Mouse (Mus musculus) myocyte (in vitro differentiated cells): ENCODE measurements around the gene Olfr718-ps1.

Experiments used
- CEBPB ChIP-seq: IDR thresholded peaks from 2 replicates; pipeline ENCODE4 v1.6.1; 2011; ENCODE audit warnings: mild to moderate bottlenecking, moderate library complexity; ENCODE audit not compliant: poor library complexity, insufficient read depth, severe bottlenecking
- E2F4 ChIP-seq: IDR thresholded peaks from one replicate; pipeline ENCODE4 v1.6.1; 2011; ENCODE audit warnings: mild to moderate bottlenecking, control low read depth, moderate library complexity; ENCODE audit not compliant: insufficient read depth
- MAX ChIP-seq: IDR thresholded peaks from one replicate; pipeline ENCODE4 v1.6.1; 2011; ENCODE audit warnings: low read depth, mild to moderate bottlenecking, control low read depth
- MYOD1 ChIP-seq, 3 experiments: IDR thresholded peaks; one replicate each; pipeline ENCODE4 v1.6.1; 2011; ENCODE audit warnings: control low read depth in 2 of 3, low read depth in 2 of 3, mild to moderate bottlenecking in 2 of 3, moderate library complexity in 1 of 3; ENCODE audit not compliant: insufficient read length in 2 of 3, control insufficient read depth in 1 of 3
- MYOG ChIP-seq, 3 experiments: IDR thresholded peaks; one replicate each; pipeline ENCODE4 v1.6.1; 2011; ENCODE audit warnings: control low read depth in 2 of 3, low read depth in 2 of 3, mild to moderate bottlenecking in 2 of 3; ENCODE audit not compliant: insufficient read length in 2 of 3, control insufficient read depth in 1 of 3, insufficient read depth in 1 of 3
- POLR2A ChIP-seq: IDR thresholded peaks from one replicate; pipeline ENCODE4 v1.6.1; 2011; ENCODE audit warnings: low read depth, mild to moderate bottlenecking, control low read depth, moderate library complexity; ENCODE audit not compliant: insufficient read length
- POLR2AphosphoS2 ChIP-seq: IDR thresholded peaks from one replicate; pipeline ENCODE4 v1.6.1; 2011; ENCODE audit warnings: low read depth, control low read depth; ENCODE audit not compliant: insufficient read length
- REST ChIP-seq: IDR thresholded peaks from one replicate; pipeline ENCODE4 v1.6.1; 2011; ENCODE audit warnings: mild to moderate bottlenecking, control low read depth, moderate library complexity; ENCODE audit not compliant: insufficient read depth, insufficient read length
- SRF ChIP-seq: IDR thresholded peaks from one replicate; pipeline ENCODE4 v1.6.1; 2011; ENCODE audit warnings: low read depth; ENCODE audit not compliant: control insufficient read depth, insufficient read length
- TCF12 ChIP-seq: IDR thresholded peaks from one replicate; pipeline ENCODE4 v1.6.1; 2011; ENCODE audit warnings: mild to moderate bottlenecking, control low read depth; ENCODE audit not compliant: poor library complexity, insufficient read depth, severe bottlenecking
- TCF3 ChIP-seq: IDR thresholded peaks from one replicate; pipeline ENCODE4 v1.6.1; 2011; ENCODE audit warnings: low read depth, control low read depth; ENCODE audit not compliant: insufficient read length
- USF1 ChIP-seq: IDR thresholded peaks from one replicate; pipeline ENCODE4 v1.6.1; 2011; ENCODE audit warnings: low read depth, mild to moderate bottlenecking, control low read depth, moderate library complexity

GRCm38 (mm10) chr5:143165508-143166070, 18.2 kb upstream of the Olfr718-ps1 start:
- no peak for TF ChIP-seq POLR2A
- TF ChIP-seq TCF12 = no peak
- no peak for TF ChIP-seq USF1
- no peak for TF ChIP-seq MYOD1 (IDR thresholded peaks at IDR 0.05; ENCODE audit: control insufficient read depth in 1 of 3, insufficient read length in 2 of 3, low read depth in 2 of 3)
- TF ChIP-seq E2F4 = no peak
- no peak for TF ChIP-seq POLR2AphosphoS2
- TF ChIP-seq TCF3 = no peak
- TF ChIP-seq MAX = no peak
- no peak for TF ChIP-seq SRF
- no peak for TF ChIP-seq CEBPB
- TF ChIP-seq REST = no peak
- TF ChIP-seq MYOG (IDR thresholded peaks at IDR 0.05; ENCODE audit: control insufficient read depth in 1 of 3, insufficient read depth in 1 of 3, insufficient read length in 2 of 3, low read depth in 2 of 3) = no peak
